Mouse (Mus musculus) c-Kit-positive CD71-negative TER-119-negative erythroid progenitor cells, embryonic 14.5 days (primary cell): ENCODE results near the gene Wdr18.

Experiments
- DNase-seq: peaks from one replicate; pipeline ENCODE4 v3.0.0-alpha.2; 2013; ENCODE audit warnings: low read depth

Wdr18 gene

DNA sequence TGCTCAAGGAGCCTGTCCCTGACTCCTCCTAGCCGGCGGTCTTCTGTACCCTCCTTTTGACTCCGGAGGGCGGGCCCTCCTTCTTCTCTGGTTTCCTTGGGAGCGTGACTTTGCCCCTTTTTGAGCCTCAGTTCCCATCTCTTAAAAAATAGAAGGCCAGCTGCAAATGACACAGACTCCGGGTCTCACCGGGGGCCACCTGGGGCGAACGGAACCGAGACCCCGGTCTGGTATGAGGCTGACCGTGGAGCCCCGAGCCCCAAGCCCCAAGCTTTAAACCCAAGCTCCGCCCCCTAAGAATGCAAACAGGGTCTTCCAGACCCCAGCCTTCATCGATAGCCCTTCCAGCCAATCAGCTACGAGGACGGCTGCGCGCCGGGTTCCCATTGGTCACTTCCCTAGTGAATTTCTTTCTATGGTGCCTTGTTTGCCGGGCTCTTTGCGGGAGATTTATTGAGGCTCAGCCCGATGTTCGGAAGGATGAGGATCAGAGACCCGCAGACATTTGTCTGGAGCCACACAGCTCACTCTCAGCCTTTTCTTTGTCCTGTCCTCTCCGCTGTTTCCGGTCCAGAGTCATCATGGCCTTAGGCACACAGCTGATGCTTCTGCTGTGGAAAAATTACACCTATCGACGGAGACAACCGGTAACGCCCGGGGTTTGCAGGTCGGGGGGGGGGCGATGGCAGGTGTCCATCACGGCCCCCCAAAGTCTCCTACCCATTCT lies 37.2 kb downstream of the Wdr18 start:
- no peak for DNase-seq

DNA sequence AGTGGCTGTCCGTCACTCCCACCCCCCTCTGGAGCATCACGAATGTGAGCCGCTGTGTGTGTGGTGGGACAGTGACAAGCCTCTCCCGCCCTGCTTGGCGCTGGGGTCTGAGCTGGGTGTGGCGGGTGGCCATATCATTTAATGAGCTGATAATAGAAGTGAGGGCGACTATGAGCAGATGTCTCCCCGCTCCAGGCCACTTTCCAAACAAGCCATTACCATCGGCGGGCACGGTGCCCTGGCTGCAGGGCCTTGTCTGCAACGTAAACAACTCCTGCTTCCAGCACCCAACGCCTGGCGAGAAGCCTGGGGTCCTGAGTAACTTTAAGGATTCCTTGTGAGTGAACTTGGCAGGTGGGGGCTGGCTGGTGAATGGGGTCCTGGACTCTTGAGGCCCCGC lies 37.9 kb downstream of the Wdr18 start:
- no peak for DNase-seq

DNA sequence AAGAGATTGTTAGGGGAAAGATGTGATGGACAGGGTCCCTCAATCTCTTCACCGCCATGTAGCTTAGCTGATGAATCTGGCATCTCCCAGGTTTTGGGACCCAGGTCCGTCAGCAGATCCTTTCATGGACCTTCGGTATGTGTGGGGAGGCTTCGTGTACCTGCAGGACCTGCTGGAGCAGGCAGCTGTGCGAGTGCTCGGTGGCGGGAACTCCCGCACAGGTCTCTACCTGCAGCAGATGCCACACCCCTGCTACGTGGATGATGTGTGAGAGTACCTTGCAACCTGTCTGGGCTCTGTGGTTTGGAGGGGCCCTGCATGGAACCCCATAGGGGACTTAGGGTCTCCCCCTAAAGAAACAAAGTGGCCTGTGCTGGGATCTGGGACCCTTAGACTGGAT lies 42.0 kb downstream of the Wdr18 start:
- DNase-seq, result no peak

DNA sequence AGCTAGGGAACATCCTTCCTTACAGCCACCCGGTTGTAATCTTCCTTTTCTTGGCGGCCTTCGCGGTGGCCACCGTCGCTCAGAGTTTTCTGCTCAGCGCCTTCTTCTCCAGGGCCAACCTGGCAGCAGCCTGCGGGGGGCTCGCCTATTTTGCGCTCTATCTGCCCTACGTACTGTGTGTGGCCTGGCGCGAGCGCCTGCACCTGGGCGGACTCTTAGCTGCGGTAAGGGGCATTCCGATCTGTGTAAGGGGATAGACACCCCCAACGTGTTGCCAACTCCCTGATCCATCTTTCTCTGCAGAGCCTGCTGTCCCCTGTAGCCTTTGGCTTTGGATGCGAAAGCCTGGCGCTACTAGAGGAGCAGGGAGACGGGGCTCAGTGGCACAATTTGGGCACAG lies 42.9 kb downstream of the Wdr18 start:
- no peak for DNase-seq

DNA sequence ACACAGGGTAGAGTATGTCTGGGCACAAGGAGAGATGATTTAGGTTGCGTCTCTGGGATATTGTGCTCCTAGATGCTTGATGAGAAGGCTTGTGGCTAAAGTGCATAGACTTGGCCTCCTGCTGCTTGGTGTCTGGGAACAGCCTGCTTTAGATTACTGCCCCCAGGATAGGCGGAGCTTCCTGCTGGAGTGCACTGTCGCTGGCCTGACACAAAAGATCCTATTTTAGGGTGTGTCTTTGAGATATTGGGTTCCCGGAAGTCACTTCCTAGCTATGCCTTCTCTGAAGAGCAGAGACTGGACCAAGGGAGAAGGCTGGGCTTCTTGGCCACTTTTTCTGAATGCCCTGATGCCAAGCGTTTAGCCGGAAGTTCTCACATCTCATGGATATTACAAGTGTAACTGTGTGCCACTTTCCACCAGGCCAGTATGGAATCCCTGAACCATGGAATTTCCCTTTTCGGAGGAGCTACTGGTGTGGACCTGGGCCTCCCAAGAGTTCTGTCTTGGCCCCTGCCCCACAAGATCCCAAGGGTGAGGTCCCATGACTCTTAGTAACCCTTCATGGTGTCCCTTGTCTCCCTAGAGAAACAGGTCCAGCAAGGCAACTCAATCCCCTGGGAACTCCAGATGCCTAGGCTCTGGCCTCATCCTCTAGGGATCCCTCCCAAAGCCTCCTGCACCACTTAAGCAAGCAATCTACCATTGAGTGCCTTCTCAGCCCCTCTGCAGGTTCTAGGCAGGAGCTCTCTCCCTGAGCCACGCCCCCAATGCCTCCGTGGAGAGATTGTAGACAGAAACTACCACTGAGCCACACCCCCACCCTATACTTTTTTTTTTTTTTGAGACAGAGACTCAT lies 43.7 kb downstream of the Wdr18 start:
- DNase-seq, result no peak

DNA sequence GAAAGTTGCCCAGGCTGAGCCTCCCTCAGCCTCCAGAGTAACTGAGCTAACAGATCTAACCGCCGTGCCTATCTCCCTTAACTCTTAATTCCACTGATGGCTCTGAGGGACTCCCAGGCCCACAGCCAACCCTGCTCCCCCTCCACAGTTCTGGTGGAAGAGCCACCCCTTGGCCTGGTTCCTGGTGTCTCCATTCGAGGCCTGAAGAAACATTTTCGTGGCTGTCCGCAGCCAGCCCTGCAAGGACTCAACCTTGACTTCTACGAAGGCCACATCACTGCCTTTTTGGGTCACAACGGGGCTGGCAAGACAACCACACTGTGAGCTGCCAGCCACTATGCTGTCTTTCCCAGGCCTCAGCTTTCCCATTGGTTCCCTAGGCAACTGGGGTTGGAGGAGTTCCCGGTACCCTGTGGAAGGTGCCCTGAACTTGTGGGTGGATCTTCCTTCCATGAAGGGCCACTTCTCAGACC lies 44.3 kb downstream of the Wdr18 start:
- DNase-seq, result no peak

DNA sequence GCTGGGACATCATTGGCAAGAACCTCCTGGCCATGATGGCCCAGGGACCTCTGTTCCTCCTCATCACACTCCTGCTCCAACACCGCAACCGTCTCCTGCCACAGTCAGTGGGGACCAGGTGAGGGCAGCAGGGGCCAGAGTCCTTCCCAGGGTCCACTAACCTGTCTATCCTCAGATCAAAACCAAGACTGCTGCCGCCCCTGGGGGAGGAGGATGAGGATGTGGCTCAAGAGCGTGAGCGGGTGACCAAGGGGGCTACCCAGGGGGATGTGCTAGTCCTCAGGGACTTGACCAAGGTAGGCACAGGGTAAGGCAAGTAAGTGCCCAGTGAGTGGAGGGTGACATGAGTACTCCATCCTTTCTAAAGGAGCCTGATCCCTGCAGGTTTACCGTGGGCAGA lies 51.8 kb downstream of the Wdr18 start:
- no peak for DNase-seq

DNA sequence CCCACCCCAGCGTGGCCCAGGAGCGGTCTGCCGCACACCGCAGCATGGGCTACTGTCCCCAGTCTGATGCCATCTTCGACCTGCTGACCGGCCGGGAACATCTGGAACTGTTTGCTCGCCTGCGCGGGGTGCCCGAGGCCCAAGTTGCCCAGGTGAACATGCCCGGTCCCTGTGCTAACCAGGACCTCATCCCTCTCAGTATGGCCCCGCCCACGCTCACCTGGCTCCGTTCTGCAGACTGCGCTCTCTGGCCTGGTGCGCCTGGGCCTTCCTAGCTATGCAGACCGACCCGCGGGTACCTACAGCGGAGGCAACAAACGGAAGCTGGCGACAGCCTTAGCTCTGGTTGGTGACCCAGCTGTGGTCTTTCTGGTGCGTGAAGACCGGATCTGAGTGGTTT lies 53.7 kb downstream of the Wdr18 start:
- no peak for DNase-seq

DNA sequence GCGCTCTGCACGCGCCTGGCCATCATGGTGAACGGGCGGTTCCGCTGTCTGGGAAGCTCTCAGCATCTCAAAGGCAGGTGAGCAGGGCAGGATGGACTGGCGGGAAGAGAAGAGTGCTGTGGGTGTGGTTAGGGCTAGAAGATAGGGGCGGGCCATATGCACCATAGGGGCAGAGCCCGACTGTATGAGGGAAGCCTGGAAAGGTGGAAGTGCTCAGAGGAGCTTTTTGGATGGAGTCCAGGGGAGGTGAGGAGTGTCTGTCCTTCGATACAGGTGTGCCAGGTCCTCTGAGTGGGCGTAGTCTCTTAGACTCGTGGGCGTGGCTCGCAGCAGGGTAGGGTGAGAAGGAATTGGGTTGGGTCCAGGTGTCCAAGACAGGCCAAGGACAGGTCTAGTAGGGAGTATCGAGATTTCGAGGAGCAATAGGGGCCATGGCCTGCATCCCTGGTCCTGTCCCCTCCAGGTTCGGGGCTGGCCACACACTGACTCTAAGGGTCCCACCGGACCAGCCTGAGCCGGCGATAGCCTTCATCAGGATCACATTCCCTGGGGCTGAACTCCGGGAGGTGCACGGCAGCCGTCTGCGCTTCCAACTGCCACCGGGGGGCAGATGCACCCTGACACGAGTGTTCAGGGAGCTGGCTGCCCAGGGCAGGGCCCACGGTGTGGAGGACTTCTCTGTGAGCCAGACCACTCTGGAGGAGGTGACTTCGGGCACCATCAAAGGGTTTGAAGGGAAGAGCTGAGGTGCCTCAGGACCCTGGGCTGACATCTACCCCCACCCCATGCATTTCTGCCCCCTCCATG lies 54.7 kb downstream of the Wdr18 start:
- no peak for DNase-seq

DNA sequence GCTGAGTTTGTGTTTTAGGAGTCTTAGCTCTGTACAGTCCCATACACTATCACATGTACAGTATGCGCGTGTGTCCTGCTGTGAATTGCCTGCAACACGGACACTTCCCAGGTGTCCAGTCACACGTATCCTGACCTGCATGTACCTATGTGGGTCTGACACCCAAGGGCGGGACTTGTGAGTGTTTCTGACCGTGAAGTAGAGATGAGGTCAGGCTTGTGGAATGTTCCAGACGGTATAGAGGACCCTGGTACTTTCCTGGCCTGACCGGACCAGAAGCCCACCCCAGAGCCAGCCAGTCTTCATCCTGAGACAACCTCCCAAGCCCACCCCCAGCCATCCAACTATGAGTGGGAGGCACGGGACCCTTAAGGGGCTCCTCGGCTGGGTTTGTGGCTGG lies 55.6 kb downstream of the Wdr18 start:
- DNase-seq, result no peak

DNA sequence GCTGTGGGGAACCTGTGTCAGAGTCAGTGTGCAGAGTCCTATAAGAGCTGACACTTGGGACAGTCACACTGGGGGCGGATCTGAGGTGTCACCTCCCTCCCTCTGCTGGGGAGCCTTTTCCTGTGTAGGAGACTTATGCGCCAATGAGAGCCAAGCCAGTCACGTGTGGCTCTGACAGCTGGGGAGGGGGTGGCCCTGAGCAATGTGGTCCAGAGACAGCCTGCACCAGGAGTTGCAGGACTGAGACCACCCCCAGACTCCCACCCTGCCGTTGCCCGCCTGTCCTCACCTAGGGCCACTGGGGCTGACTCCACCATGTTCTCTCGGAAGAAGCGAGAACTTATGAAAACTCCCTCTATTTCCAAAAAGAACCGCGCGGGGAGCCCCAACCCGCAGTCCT lies 56.6 kb downstream of the Wdr18 start, which contains the start of gene Arhgap45:
Gene Arhgap45, plus strand, starts transcription at position 143 of the 400 bp plus-strand sequence.
- peak; percentile 84 for DNase-seq

DNA sequence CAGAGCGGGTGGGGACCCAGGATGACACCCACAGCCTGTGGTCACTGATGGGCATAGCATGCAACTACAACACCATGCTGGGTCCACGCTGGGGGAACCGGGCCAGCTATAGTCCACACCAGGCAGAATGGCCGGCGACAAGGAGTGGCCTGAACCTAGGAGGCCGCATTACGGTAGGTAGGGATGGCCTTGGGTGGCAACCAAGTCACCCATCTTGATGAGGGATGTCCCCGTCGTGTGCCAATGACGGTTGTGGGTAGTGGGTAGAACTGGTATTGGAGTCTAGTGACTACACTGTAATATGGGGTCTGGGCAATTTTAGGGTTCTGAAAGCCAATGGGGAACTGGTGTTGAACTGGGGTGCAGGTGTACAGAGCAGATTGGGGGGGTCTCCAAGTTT lies 57.0 kb downstream of the Wdr18 start:
- DNase-seq, result no peak

DNA sequence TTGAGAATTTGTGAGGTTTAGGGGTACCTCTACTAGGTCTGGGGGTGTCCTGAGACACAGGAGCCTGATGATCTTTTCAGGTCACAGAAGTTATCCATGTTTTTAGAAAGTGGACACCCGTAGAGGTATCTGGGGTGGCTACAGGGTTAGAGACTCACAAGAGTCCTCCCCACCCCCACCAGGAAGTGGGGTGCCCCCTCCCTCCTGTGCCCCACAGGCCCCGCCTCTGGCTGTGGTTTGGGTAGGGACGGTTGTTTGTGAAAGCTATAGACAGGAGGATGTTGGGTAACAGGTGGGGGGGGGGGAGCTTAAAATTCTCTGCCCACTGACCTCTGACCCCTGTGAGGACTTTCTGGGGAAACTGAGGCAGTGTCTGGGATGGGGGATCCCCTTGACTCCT lies 57.4 kb downstream of the Wdr18 start:
- peak; percentile 70 for DNase-seq

DNA sequence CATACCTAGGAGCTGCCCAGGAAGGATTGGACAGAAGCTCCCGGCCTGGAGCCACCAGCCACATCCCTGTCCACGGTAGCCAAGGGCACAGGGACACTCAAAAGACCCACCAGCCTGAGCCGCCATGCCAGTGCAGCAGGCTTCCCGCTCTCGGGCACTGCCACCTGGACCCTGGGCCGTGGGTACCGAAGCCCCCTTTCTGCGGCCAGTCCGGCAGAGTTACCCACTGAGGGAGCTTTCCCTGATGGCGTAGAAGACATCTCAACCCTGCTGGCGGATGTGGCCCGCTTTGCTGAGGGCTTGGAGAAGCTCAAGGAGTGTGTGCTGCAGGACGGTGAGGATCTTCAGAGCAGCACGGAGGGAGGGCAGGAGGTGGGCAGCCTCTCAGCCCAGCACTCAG lies 57.8 kb downstream of the Wdr18 start:
- DNase-seq, result no peak

DNA sequence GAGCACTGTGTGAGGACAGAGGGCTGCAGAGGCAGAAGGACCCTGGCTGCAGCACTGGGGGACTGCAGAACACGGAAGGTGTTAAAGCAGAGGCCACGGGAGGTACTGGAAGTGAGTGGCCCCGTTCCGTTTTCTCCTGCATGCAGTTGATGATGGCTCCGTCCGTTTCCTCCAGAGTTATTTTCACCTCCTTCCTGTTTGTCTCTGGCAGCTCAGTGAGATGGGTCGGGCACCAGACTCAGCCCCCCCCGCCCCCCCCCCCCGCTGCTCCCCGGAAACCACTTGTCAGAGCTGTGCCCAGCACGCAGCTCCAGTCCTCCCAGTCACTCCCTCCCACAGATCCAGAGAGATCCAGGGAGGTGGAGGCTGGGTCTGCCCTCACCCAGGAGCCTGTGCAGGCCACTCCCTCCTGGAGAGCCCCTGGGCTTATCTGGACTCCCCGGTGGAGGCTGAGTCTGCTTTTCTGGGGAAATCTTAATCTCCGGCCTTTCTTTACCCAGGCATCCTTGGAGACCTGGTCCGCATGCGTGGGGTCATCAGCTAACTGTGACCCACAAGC lies 58.9 kb downstream of the Wdr18 start:
- no peak for DNase-seq

DNA sequence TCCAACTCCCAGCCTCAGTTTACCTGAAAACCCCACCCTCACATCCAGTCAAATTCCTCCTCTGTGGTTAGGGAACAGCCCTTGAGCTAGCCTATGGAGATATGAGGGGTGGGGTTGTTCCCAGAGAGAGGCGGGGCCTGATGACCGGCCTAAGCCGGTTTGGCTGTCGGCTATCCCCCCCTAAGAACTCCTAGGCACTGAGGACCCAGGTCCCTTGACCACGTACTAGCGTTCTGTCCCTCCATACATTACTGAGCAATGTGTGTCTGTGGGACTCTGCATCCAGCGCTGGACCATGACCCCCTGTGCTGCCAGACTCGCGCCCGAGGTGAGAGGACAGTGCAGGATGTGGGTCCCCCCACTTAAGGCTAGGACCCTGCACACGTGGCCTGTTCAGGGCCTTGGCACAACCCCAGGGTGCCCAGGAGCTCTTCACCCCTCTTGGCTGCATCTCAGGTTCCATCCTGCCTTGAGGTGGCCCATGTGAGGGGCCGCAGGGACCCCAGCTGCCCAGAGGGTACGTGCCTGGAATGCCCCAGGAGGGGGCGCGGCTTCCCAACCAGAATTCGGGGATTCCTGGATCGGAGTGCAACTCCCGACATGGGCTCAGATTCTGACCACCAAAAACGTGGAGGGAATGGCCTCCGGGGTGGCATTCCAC lies 59.6 kb downstream of the Wdr18 start:
- DNase-seq, result no peak
